Mouse (Mus musculus) kidney, adult 2 months (tissue): ENCODE results near the gene Llgl1.

ENCODE experiments used
- CTCF ChIP-seq: fragments of 200-500 bp; conservative IDR thresholded peaks from 2 replicates; pipeline ENCODE4 v1.5.1; 2011; ENCODE audit warnings: low read depth, mild to moderate bottlenecking, control low read depth, low read length, moderate library complexity, mixed read lengths; ENCODE audit not compliant: insufficient read depth, insufficient read length
- POLR2A ChIP-seq: fragments of 200-500 bp; IDR thresholded peaks from one replicate; pipeline ENCODE4 v1.6.1; 2011; ENCODE audit warnings: low read depth, low read length, control low read depth

DNA sequence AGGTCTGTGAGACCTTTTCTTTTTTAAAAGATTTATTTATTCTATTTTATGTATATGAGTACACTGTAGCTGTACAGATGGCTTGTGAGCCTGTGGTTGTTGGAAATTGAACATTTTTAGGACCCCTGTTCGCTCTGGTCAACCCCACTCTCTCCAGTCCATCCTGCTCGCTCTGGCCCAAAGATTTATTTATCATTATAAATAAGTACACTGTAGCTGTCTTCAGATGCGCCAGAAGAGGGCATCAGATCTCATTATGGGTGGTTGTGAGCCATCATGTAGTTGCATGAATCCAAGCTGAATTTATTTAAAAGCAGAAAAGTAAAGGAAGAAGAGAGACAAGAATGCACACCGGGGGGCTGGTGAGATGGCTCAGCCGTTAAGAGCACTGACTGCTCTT, 35.7 kb downstream of the Llgl1 start:
- TF ChIP-seq CTCF (no peak), POLR2A (no peak)
